Mouse (Mus musculus) left cerebral cortex, adult 2 months (tissue): ENCODE measurements around the gene Rnf222. TPM values are rescaled to one million over a fixed set of nuclear protein-coding genes. Genes with fewer than 3 reads are reported as not detected.

Source experiments
- DNase-seq, 2 experiments: peaks; one replicate each; pipeline ENCODE4 v3.0.0; 2021 to 2022; ENCODE audit warnings: low spot score in 2 of 2, mixed read lengths in 1 of 2; ENCODE audit errors: extremely low spot score in 1 of 2
- H3K27ac ChIP-seq: fragments of 200-600 bp; 2 replicates; pipeline ENCODE4 v1.8.1; 2022
- H3K4me3 ChIP-seq: fragments of 200-600 bp; 2 replicates; pipeline ENCODE4 v1.8.1; 2022
- CTCF ChIP-seq: fragments of 200-600 bp; IDR thresholded peaks from 2 replicates; pipeline ENCODE4 v1.8.1; 2022; ENCODE audit warnings: antibody characterized with exemption, mild to moderate bottlenecking, moderate library complexity
- intact Hi-C: fragments of 180-260 bp; cut with DNase I; formaldehyde crosslinking; loops from one replicate; pipeline ENCODE4 v1.15.1; 2025
- total RNA-seq, 2 experiments: library from RNA; stranded (reverse); gene quantifications; 2 replicates each; pipeline ENCODE4 v1.2.3; 2021

Gene Rnf222
- total RNA-seq, 2 experiments from 2014 or later: not detected

- DNase-seq: no peak
- Histone ChIP-seq H3K4me3 (no peak overlapping the region), H3K27ac (no peak overlapping the region)
- TF ChIP-seq CTCF: no peak
- intact Hi-C loops: no loop called here
These were observed 4.0 kb downstream of the Rnf222 start for GRCm38 (mm10) chr11:68892233-68892832.

GRCm38 (mm10) chr11:68893911-68894464 lies 5.6 kb downstream of the Rnf222 start:
- no peak for TF ChIP-seq CTCF
- DNase-seq: no peak
- intact Hi-C loops: no loop called here
- H3K27ac ChIP-seq: no peak overlapping the region
- no peak overlapping the region for H3K4me3 ChIP-seq

GRCm38 (mm10) chr11:68896247-68896646 lies 7.9 kb downstream of the Rnf222 start:
- H3K4me3 ChIP-seq: no peak overlapping the region
- DNase-seq: no peak
- TF ChIP-seq CTCF: no peak
- H3K27ac ChIP-seq: no peak overlapping the region
- intact Hi-C loops: no loop called here

- no peak overlapping the region for H3K4me3 ChIP-seq
- intact Hi-C loops: no loop called here
- H3K27ac ChIP-seq: no peak overlapping the region
- TF ChIP-seq CTCF: peak; percentile 73
- no peak for DNase-seq
These were observed 8.8 kb downstream of the Rnf222 start for GRCm38 (mm10) chr11:68897120-68897519.

- intact Hi-C loops: no loop called here
- Histone ChIP-seq H3K4me3 (no peak overlapping the region), H3K27ac (no peak overlapping the region)
- DNase-seq: no peak
- TF ChIP-seq CTCF: no peak
These were observed 9.5 kb downstream of the Rnf222 start for GRCm38 (mm10) chr11:68897838-68898237.

- TF ChIP-seq CTCF: no peak
- DNase-seq: no peak
- no peak overlapping the region for H3K27ac ChIP-seq
- intact Hi-C loops: no loop called here
- no peak overlapping the region for H3K4me3 ChIP-seq
These were observed 10.4 kb downstream of the Rnf222 start for GRCm38 (mm10) chr11:68898790-68899189.

GRCm38 (mm10) chr11:68899815-68900214 lies 11.5 kb downstream of the Rnf222 start:
- Histone ChIP-seq H3K27ac (no peak overlapping the region), H3K4me3 (no peak overlapping the region)
- intact Hi-C loops: loop anchor here (5.0 kb wide), 1 partner anchor 67 kb away; the partner anchor contains the start of gene Slc25a35
- no peak for DNase-seq
- TF ChIP-seq CTCF: no peak

GRCm38 (mm10) chr11:68900519-68901350 lies 12.4 kb downstream of the Rnf222 start:
- H3K4me3 ChIP-seq: peak overlapping the region; percentile 80
- H3K27ac ChIP-seq: peak overlapping the region; percentile 92
- no peak for TF ChIP-seq CTCF
- no peak for DNase-seq
- intact Hi-C loops: loop anchor here (5.0 kb wide), 1 partner anchor 67 kb away; the partner anchor contains the start of gene Slc25a35

GRCm38 (mm10) chr11:68901351-68902046 lies 13.1 kb downstream of the Rnf222 start, which contains the start of gene Rpl26:
Gene Rpl26, plus strand, starts transcription at chr11:68901583.
- peak; percentile 98 to 99 for DNase-seq
- H3K27ac ChIP-seq: peak within 1 kb of the TSS; percentile 92
- intact Hi-C loops: loop anchor here (5.0 kb wide), 1 partner anchor 66 kb away; the partner anchor contains the start of gene Slc25a35
- peak within 1 kb of the TSS; percentile 80 for H3K4me3 ChIP-seq
- TF ChIP-seq CTCF: no peak; the same call in none of the 2 replicates

- intact Hi-C loops: loop anchor here (5.0 kb wide), 1 partner anchor 65 kb away; the partner anchor contains the start of gene Slc25a35
- H3K4me3 ChIP-seq: peak overlapping the region; percentile 80
- DNase-seq: no peak
- no peak for TF ChIP-seq CTCF
- peak overlapping the region; percentile 89 for H3K27ac ChIP-seq
These were observed 13.7 kb downstream of the Rnf222 start for GRCm38 (mm10) chr11:68902047-68902364.

- Histone ChIP-seq H3K27ac (no peak overlapping the region), H3K4me3 (peak overlapping the region; percentile 80)
- no peak for DNase-seq
- intact Hi-C loops: loop anchor here (5.0 kb wide), 1 partner anchor 65 kb away; the partner anchor contains the start of gene Slc25a35
- TF ChIP-seq CTCF: no peak
These were observed 14.0 kb downstream of the Rnf222 start for GRCm38 (mm10) chr11:68902367-68902766.
